Mouse (Mus musculus) spleen, adult 2 months (tissue): ENCODE data around the gene Pphln1.

ENCODE experiments used
- CTCF ChIP-seq: fragments of 200-500 bp; IDR thresholded peaks from 2 replicates; pipeline ENCODE4 v1.5.1; 2011; ENCODE audit warnings: mild to moderate bottlenecking, inconsistent platforms; ENCODE audit not compliant: insufficient read depth, insufficient read length, insufficient replicate concordance; ENCODE audit errors: extremely low read depth
- POLR2A ChIP-seq: fragments of 200-500 bp; IDR thresholded peaks from 2 replicates; pipeline ENCODE4 v1.6.1; 2011; ENCODE audit warnings: low read depth, low read length, inconsistent platforms

DNA sequence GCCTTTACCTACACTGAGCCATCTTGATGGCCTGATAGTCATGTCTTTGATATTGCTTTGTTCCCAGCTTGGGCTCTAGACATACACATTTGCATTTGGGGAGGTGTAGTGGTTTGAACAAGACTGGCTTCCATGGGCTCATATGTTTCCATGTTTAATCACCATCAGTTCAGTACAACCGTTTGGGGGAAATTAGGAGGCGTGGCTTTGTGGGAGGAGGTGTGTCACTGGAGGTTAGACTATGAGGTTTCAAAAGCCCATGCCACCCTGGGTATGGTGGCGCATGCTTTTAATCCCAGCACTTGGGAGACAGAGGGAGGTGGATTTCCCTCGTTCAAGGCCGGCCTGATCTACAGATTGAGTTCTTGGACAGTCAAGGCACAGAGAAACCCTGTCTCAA is 22.5 kb upstream of the Pphln1 start:
- TF ChIP-seq CTCF (no peak), POLR2A (no peak)
